Mouse (Mus musculus) left cerebral cortex, adult 9 months (tissue): ENCODE measurements around the gene Inpp5a.

ENCODE experiments used
- DNase-seq, 2 experiments: peaks; one replicate each; pipeline ENCODE4 v3.0.0; 2022; ENCODE audit warnings: low spot score in 2 of 2

The Inpp5a gene

GRCm38 (mm10) chr7:139536831-139537230, 147.9 kb downstream of the Inpp5a start:
- DNase-seq = no peak

GRCm38 (mm10) chr7:139537831-139538230, 148.9 kb downstream of the Inpp5a start:
- DNase-seq = no peak

GRCm38 (mm10) chr7:139538541-139538940, 149.6 kb downstream of the Inpp5a start:
- DNase-seq = peak in 1 of 2 experiments; percentile 46

GRCm38 (mm10) chr7:139540601-139541000, 151.7 kb downstream of the Inpp5a start:
- no peak for DNase-seq

GRCm38 (mm10) chr7:139541422-139541821, 152.5 kb downstream of the Inpp5a start:
- DNase-seq = no peak

- DNase-seq = peak; percentile 52
These were observed 156.1 kb downstream of the Inpp5a start for GRCm38 (mm10) chr7:139544706-139545625.

GRCm38 (mm10) chr7:139547325-139547724, 158.4 kb downstream of the Inpp5a start:
- no peak for DNase-seq

- DNase-seq = no peak
These were observed 161.3 kb downstream of the Inpp5a start for GRCm38 (mm10) chr7:139550086-139550783.

GRCm38 (mm10) chr7:139551519-139551918, 162.6 kb downstream of the Inpp5a start:
- DNase-seq = no peak

GRCm38 (mm10) chr7:139556331-139556730, 167.4 kb downstream of the Inpp5a start:
- DNase-seq = no peak

GRCm38 (mm10) chr7:139556746-139557526, 168.0 kb downstream of the Inpp5a start:
- DNase-seq = no peak

- DNase-seq = no peak
These were observed 170.8 kb downstream of the Inpp5a start for GRCm38 (mm10) chr7:139559659-139560058.

- no peak for DNase-seq
These were observed 174.5 kb downstream of the Inpp5a start for GRCm38 (mm10) chr7:139563425-139563824.

- DNase-seq = no peak
These were observed 175.3 kb downstream of the Inpp5a start for GRCm38 (mm10) chr7:139564161-139564560.

- DNase-seq = no peak
These were observed 177.1 kb downstream of the Inpp5a start for GRCm38 (mm10) chr7:139565998-139566397.

- DNase-seq = no peak
These were observed 177.6 kb downstream of the Inpp5a start for GRCm38 (mm10) chr7:139566533-139566932.

GRCm38 (mm10) chr7:139570788-139571187, 181.9 kb downstream of the Inpp5a start:
- no peak for DNase-seq

GRCm38 (mm10) chr7:139572665-139573064, 183.8 kb downstream of the Inpp5a start:
- no peak for DNase-seq

- DNase-seq = no peak
These were observed 187.3 kb downstream of the Inpp5a start for GRCm38 (mm10) chr7:139576064-139576686.

GRCm38 (mm10) chr7:139579261-139579905, 190.5 kb downstream of the Inpp5a start:
- DNase-seq = no peak
